In the genomic region with DNA sequence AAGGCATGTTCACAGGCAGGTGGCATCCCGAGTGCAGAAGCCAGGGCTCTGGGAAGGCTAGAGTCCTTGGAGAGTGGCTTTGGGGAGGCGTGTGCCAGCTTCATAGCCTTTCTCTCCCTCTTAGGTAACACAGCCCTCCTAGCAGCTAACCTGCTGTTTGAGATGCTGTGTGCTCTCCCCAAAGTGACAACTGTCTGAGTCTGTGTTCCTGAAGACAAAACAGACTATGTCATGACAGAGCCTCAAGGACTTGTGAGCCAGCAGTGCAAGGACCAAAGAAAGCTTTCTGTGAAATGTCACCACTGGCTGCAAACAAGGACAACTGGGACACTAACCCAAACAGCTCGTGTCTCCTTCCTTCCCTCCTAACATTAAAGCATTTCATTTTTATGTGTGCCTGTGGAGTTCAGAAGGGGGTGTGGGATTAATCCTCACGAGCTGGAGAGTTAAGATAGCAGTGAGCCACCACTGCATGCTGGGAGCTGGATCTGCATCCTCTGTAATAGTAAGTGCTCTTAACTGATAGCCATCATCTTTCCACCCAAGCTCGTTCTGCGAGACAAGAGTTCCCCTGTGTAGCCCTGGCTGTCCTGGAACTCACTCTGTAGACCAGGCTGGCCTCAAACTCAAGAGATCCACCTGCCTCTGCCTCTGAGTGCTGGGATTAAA, we compare ENCODE assay signal across 20 mouse cellular contexts. TPM values are rescaled to one million over a fixed set of nuclear protein-coding genes. Genes with fewer than 3 reads are reported as not detected.
DNase-seq lines count a peak whose midpoint lies in the region; ATAC-seq and TF ChIP-seq lines count a peak whose summit lies in the region.
"Had no signal": no experiment of that assay in that cellular context is flagged by ENCODE, and none has a peak within 500 bp of the region (broad histone marks: within the 10 kb centered on the region; RNA-seq: fewer than 3 reads in every experiment).

No protein-coding gene starts in this region.

- no peak overlapping the region for H3K4me3 ChIP-seq in heart, embryonic 14.5 days (ENCODE audit: control insufficient read depth in 1 of 2, insufficient read depth in 1 of 2, low read depth in 1 of 2, low read length in 2 of 2)
- no peak overlapping the region for H3K4me3 ChIP-seq in G1E (ENCODE audit: low read depth, low read length)
- H3K4me3 ChIP-seq in liver, embryonic 15.5 days (replicated peaks): no peak overlapping the region
- no peak overlapping the region for H3K4me3 ChIP-seq in forebrain, embryonic 12.5 days (replicated peaks)
- H3K4me3 ChIP-seq: gastrocnemius, adult 2 months; hindbrain, embryonic 12.5 days; midbrain, embryonic 15.5 days had no signal

- 49% methylated on average over 6 of the region's 6 CpGs for whole genome bisulfite sequencing in heart, embryonic 14.5 days
- 39% methylated on average over 6 of the region's 6 CpGs for WGBS in liver, embryonic 15.5 days (ENCODE audit: insufficient replicate concordance)
- WGBS in forebrain, embryonic 12.5 days: 78% methylated on average over 6 of the region's 6 CpGs

- peak overlapping the region; percentile 21; the same call in 1 of the 2 replicates for H3K9ac ChIP-seq in heart, embryonic 14.5 days (ENCODE audit: low read length)
- peak overlapping the region; percentile 26 for H3K9ac ChIP-seq in liver, embryonic 15.5 days
- H3K9ac ChIP-seq in forebrain, embryonic 12.5 days: no peak overlapping the region
- H3K9ac ChIP-seq: hindbrain, embryonic 12.5 days; midbrain, embryonic 15.5 days had no signal

- no peak overlapping the region for H3K27ac ChIP-seq in heart, embryonic 14.5 days (replicated peaks in 1 of 2; ENCODE audit: control insufficient read depth in 1 of 2, insufficient read depth in 1 of 2, low read depth in 2 of 2, low read length in 2 of 2)
- peak overlapping the region; percentile 89 for H3K27ac ChIP-seq in liver, embryonic 15.5 days (replicated peaks)
- H3K27ac ChIP-seq in forebrain, embryonic 12.5 days: no peak overlapping the region
- H3K27ac ChIP-seq: gastrocnemius, adult 2 months; hindbrain, embryonic 12.5 days; macrophage; midbrain, embryonic 15.5 days had no signal

- DNase-seq in heart, adult 11 months: no peak
- DNase-seq in G1E (ENCODE audit: low spot score): no peak
- DNase-seq in c-Kit-positive CD71-positive TER-119-positive erythroid progenitor cells, embryonic 14.5 days (ENCODE audit: low spot score): peak; percentile 61
- no peak for DNase-seq in cerebellum, adult 11-12 months
- DNase-seq: B cell, adult 2 months; cerebellum, postnatal 14 days; gastrocnemius, adult 2 months; layer of hippocampus, postnatal 36 days; lung, adult 18-20 months had no signal

- ATAC-seq in heart, embryonic 14.5 days (ENCODE audit: insufficient number of reproducible peaks, insufficient read depth, low FRiP score, low read depth): no peak
- peak; percentile 66 for ATAC-seq in G1E (ENCODE audit: extremely low read depth, insufficient number of reproducible peaks, low FRiP score, poor library complexity, severe bottlenecking)
- peak; percentile 87 for ATAC-seq in liver, embryonic 15.5 days (ENCODE audit: insufficient read depth)
- no peak for ATAC-seq in forebrain, embryonic 12.5 days (ENCODE audit: low FRiP score)
- ATAC-seq: activated CD4-positive, CD25-positive, alpha-beta regulatory T cell, adult 4 months; forebrain, embryonic 16.5 days; inflammation-experienced regulatory T-cells, adult 6 months; midbrain, embryonic 15.5 days; Patski had no signal

- H3K4me1 ChIP-seq in heart, embryonic 14.5 days (ENCODE audit: control insufficient read depth in 2 of 2, insufficient read depth in 2 of 2, low read length in 2 of 2): no peaks in the 10 kb centered on the region
- H3K4me1 ChIP-seq in G1E (ENCODE audit: insufficient read depth, low read depth, low read length): peaks cover 56% of the 10 kb centered on the region
- peaks cover 67% of the 10 kb centered on the region for H3K4me1 ChIP-seq in liver, embryonic 15.5 days (replicated peaks)
- H3K4me1 ChIP-seq in forebrain, embryonic 12.5 days: no peaks in the 10 kb centered on the region
- H3K4me1 ChIP-seq: hindbrain, embryonic 12.5 days; midbrain, embryonic 15.5 days had no signal

- H3K9me3 ChIP-seq in heart, embryonic 14.5 days (ENCODE audit: control insufficient read depth, low read length): no peaks in the 10 kb centered on the region
- H3K9me3 ChIP-seq in G1E (replicated peaks): no peaks in the 10 kb centered on the region
- H3K9me3 ChIP-seq in liver, embryonic 15.5 days (replicated peaks): no peaks in the 10 kb centered on the region
- H3K9me3 ChIP-seq in forebrain, embryonic 12.5 days: no peaks in the 10 kb centered on the region
- H3K9me3 ChIP-seq: hindbrain, embryonic 12.5 days; midbrain, embryonic 15.5 days had no signal

- H3K27me3 ChIP-seq in heart, embryonic 14.5 days (ENCODE audit: control insufficient read depth, insufficient read depth, low read length): no peaks in the 10 kb centered on the region
- H3K27me3 ChIP-seq in G1E (ENCODE audit: insufficient read depth, low read length): no peaks in the 10 kb centered on the region
- H3K27me3 ChIP-seq in liver, embryonic 15.5 days: no peaks in the 10 kb centered on the region
- H3K27me3 ChIP-seq in forebrain, embryonic 12.5 days: no peaks in the 10 kb centered on the region
- H3K27me3 ChIP-seq: hindbrain, embryonic 12.5 days; midbrain, embryonic 15.5 days; Patski had no signal

- peaks cover 35% of the 10 kb centered on the region for H3K36me3 ChIP-seq in heart, embryonic 14.5 days (ENCODE audit: control insufficient read depth, insufficient read depth, low read length)
- peaks cover 58% of the 10 kb centered on the region for H3K36me3 ChIP-seq in G1E (replicated peaks)
- H3K36me3 ChIP-seq in liver, embryonic 15.5 days (replicated peaks): peaks cover 37% of the 10 kb centered on the region
- H3K36me3 ChIP-seq in forebrain, embryonic 12.5 days (replicated peaks): peaks cover 33% of the 10 kb centered on the region

- H3K4me2 ChIP-seq in heart, embryonic 14.5 days (ENCODE audit: low read length): no peak overlapping the region
- peak overlapping the region; percentile 50 for H3K4me2 ChIP-seq in liver, embryonic 15.5 days
- H3K4me2 ChIP-seq in forebrain, embryonic 12.5 days: no peak overlapping the region
- H3K4me2 ChIP-seq: hindbrain, embryonic 12.5 days; midbrain, embryonic 15.5 days had no signal

- no peak for TF ChIP-seq CTCF in G1E (IDR thresholded peaks at IDR 0.05; ENCODE audit: low read depth, low read length)

RNA-seq across cellular contexts. Expression of gene Agmat, which starts 12.5 kb away (rescaled TPM):
- polyA plus RNA-seq in heart, embryonic 14.5 days (2014; fragmentation: Nextera tagmentation; extraction: Ambion mirVana): 1.1 and 1.4 TPM in 2 replicates
- not detected in 2 replicates for total RNA-seq in G1E (2014; fragmentation: Nextera tagmentation)
- 0.05 TPM in 1 of 2 replicates, not detected in the other for total RNA-seq in G1E (2017)
- polyA plus RNA-seq in G1E (2012): 0.04 TPM in 1 of 2 replicates, not detected in the other
- 20.5 and 26.2 TPM in 2 replicates for polyA plus RNA-seq in liver, embryonic 15.5 days (2015; fragmentation: Nextera tagmentation; extraction: Ambion mirVana)
- not detected in 2 replicates for polyA plus RNA-seq in forebrain, embryonic 12.5 days (2016; fragmentation: Nextera tagmentation; extraction: Ambion mirVana)
- total RNA-seq: gastrocnemius, adult 2 months; granulocyte monocyte progenitor cell, adult 5-6 weeks had no signal
- polyA plus RNA-seq: activated CD4-positive, CD25-positive, alpha-beta regulatory T cell, adult 4 months; forebrain, embryonic 16.5 days; hindbrain, embryonic 12.5 days; inflammation-experienced regulatory T-cells, adult 6 months; macrophage; midbrain, embryonic 15.5 days; Patski had no signal

RNA-seq across cellular contexts. Expression of gene Dnajc16, which starts 31.7 kb away (rescaled TPM):
- polyA plus RNA-seq in heart, embryonic 14.5 days (2014; fragmentation: Nextera tagmentation; extraction: Ambion mirVana): 3.6 and 4.4 TPM in 2 replicates
- 9.9 and 12.1 TPM in 2 replicates for total RNA-seq in G1E (2014; fragmentation: Nextera tagmentation)
- total RNA-seq in G1E (2017): 10.6 and 11.9 TPM in 2 replicates
- 2.7 and 2.9 TPM in 2 replicates for polyA plus RNA-seq in G1E (2012)
- 2.0 and 2.2 TPM in 2 replicates for polyA plus RNA-seq in liver, embryonic 15.5 days (2015; fragmentation: Nextera tagmentation; extraction: Ambion mirVana)
- polyA plus RNA-seq in forebrain, embryonic 12.5 days (2016; fragmentation: Nextera tagmentation; extraction: Ambion mirVana): 6.5 and 6.7 TPM in 2 replicates

RNA-seq across cellular contexts. Expression of gene Casp9, which starts 34.4 kb away (rescaled TPM):
- polyA plus RNA-seq in heart, embryonic 14.5 days (2014; fragmentation: Nextera tagmentation; extraction: Ambion mirVana): 15.2 and 15.4 TPM in 2 replicates
- total RNA-seq in G1E (2014; fragmentation: Nextera tagmentation) (16.3 and 18.7 TPM in 2 replicates), G1E (2017) (25.7 and 30.1 TPM in 2 replicates)
- 21.7 and 26.1 TPM in 2 replicates for polyA plus RNA-seq in G1E (2012)
- polyA plus RNA-seq in liver, embryonic 15.5 days (2015; fragmentation: Nextera tagmentation; extraction: Ambion mirVana): 9.7 and 9.9 TPM in 2 replicates
- polyA plus RNA-seq in forebrain, embryonic 12.5 days (2016; fragmentation: Nextera tagmentation; extraction: Ambion mirVana): 20.1 and 20.4 TPM in 2 replicates

RNA-seq across cellular contexts. Expression of gene Ddi2, which starts 35.8 kb away (rescaled TPM):
- 12.0 and 12.1 TPM in 2 replicates for polyA plus RNA-seq in heart, embryonic 14.5 days (2014; fragmentation: Nextera tagmentation; extraction: Ambion mirVana)
- total RNA-seq in G1E (2014; fragmentation: Nextera tagmentation) (40.8 and 45.4 TPM in 2 replicates), G1E (2017) (25.6 and 27.9 TPM in 2 replicates)
- 13.2 and 17.8 TPM in 2 replicates for polyA plus RNA-seq in G1E (2012)
- 14.8 and 17.2 TPM in 2 replicates for polyA plus RNA-seq in liver, embryonic 15.5 days (2015; fragmentation: Nextera tagmentation; extraction: Ambion mirVana)
- polyA plus RNA-seq in forebrain, embryonic 12.5 days (2016; fragmentation: Nextera tagmentation; extraction: Ambion mirVana): 22.8 and 25.3 TPM in 2 replicates

Comparison
In these comparisons a context has a peak if more than half of its experiments do, and no peak if none do; other contexts are left out.
1. ATAC-seq: peak in G1E (single experiment) and liver, embryonic 15.5 days (single experiment); none in heart, embryonic 14.5 days (single experiment) and forebrain, embryonic 12.5 days (single experiment).